Mouse (Mus musculus) myocyte (in vitro differentiated cells): Measurements from ENCODE around the gene Scd2.

Experiments
- E2F4 ChIP-seq: IDR thresholded peaks from one replicate; pipeline ENCODE4 v1.6.1; 2011; ENCODE audit warnings: mild to moderate bottlenecking, control low read depth, moderate library complexity; ENCODE audit not compliant: insufficient read depth
- POLR2AphosphoS2 ChIP-seq: IDR thresholded peaks from one replicate; pipeline ENCODE4 v1.6.1; 2011; ENCODE audit warnings: low read depth, control low read depth; ENCODE audit not compliant: insufficient read length
- REST ChIP-seq: IDR thresholded peaks from one replicate; pipeline ENCODE4 v1.6.1; 2011; ENCODE audit warnings: mild to moderate bottlenecking, control low read depth, moderate library complexity; ENCODE audit not compliant: insufficient read depth, insufficient read length
- TCF12 ChIP-seq: IDR thresholded peaks from one replicate; pipeline ENCODE4 v1.6.1; 2011; ENCODE audit warnings: mild to moderate bottlenecking, control low read depth; ENCODE audit not compliant: poor library complexity, insufficient read depth, severe bottlenecking
- USF1 ChIP-seq: IDR thresholded peaks from one replicate; pipeline ENCODE4 v1.6.1; 2011; ENCODE audit warnings: low read depth, mild to moderate bottlenecking, control low read depth, moderate library complexity

DNA sequence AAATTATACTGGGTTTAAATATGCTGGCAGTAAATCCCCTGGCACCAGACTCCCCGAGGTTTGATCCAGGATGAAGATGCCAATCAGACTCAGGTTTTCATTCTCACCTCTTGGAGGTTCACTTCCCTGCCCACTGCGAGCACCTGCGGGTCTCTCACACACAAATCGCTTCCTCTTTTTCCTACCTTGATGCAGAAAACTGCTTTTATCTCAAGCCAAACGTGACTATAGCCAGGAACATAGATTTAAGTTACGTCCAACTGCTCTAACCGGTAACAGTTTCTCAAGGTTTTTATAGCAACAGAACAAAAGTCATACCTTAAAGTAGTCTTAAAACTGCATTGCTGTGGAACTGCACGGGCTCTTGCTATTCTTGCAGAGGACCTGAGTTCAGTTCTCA, 56.2 kb downstream of the Scd2 start:
- TF ChIP-seq TCF12 = no peak
- TF ChIP-seq REST = no peak
- no peak for TF ChIP-seq E2F4
- no peak for TF ChIP-seq POLR2AphosphoS2
- no peak for TF ChIP-seq USF1
